Mouse (Mus musculus) ES-Bruce4 (cell line): Measurements from ENCODE around the gene Tmem144. TPM values are rescaled to one million over a fixed set of nuclear protein-coding genes. Genes with fewer than 3 reads are reported as not detected.

Experiments
- H3K27ac ChIP-seq: 2 replicates; pipeline ENCODE4 v1.5.1; 2012; ENCODE audit warnings: low read length, inconsistent platforms; ENCODE audit not compliant: insufficient read depth
- H3K27me3 ChIP-seq: 2 replicates; pipeline ENCODE4 v1.6.1; 2012; ENCODE audit warnings: mild to moderate bottlenecking, low read length, inconsistent platforms; ENCODE audit not compliant: control insufficient read depth, poor library complexity, insufficient read depth, severe bottlenecking
- H3K36me3 ChIP-seq: 2 replicates; pipeline ENCODE4 v1.6.1; 2012; ENCODE audit warnings: inconsistent platforms, mild to moderate bottlenecking, low read length, moderate library complexity; ENCODE audit not compliant: control insufficient read depth, poor library complexity, insufficient read depth, severe bottlenecking
- H3K4me1 ChIP-seq: one replicate; pipeline ENCODE4 v1.8.1; 2011; ENCODE audit warnings: low read length; ENCODE audit not compliant: control insufficient read depth, insufficient read depth
- H3K4me3 ChIP-seq: 2 replicates; pipeline ENCODE4 v1.5.1; 2011; ENCODE audit warnings: low read depth, mild to moderate bottlenecking, low read length
- H3K9ac ChIP-seq: 2 replicates; pipeline ENCODE4 v1.6.1; 2012; ENCODE audit warnings: low read depth, mild to moderate bottlenecking, inconsistent platforms; ENCODE audit not compliant: poor library complexity, severe bottlenecking
- H3K9me3 ChIP-seq: replicated peaks from 2 replicates; pipeline ENCODE4 v1.6.1; 2012; ENCODE audit warnings: mild to moderate bottlenecking, low read length, inconsistent platforms; ENCODE audit not compliant: control insufficient read depth, poor library complexity, insufficient read depth, severe bottlenecking
- CTCF ChIP-seq: IDR thresholded peaks from one replicate; pipeline ENCODE4 v1.8.1; 2011; ENCODE audit warnings: low read depth, low read length
- EP300 ChIP-seq: IDR thresholded peaks from 2 replicates; pipeline ENCODE4 v1.6.1; 2011; ENCODE audit warnings: low read depth, low read length; ENCODE audit not compliant: insufficient read depth
- POLR2A ChIP-seq: IDR thresholded peaks from one replicate; pipeline ENCODE4 v1.8.1; 2011; ENCODE audit warnings: low read length; ENCODE audit not compliant: insufficient read depth
- polyA plus RNA-seq: library from polyadenylated mRNA; stranded (reverse); fragments of >200 nt; gene quantifications from 2 replicates; pipeline ENCODE4 v1.2.4, GENCODE M21; 2011; ENCODE audit warnings: low read depth; ENCODE audit not compliant: missing spikeins, insufficient read depth, insufficient read length

Gene Tmem144
- polyA plus RNA-seq, 1 experiment: 15.8 TPM

DNA sequence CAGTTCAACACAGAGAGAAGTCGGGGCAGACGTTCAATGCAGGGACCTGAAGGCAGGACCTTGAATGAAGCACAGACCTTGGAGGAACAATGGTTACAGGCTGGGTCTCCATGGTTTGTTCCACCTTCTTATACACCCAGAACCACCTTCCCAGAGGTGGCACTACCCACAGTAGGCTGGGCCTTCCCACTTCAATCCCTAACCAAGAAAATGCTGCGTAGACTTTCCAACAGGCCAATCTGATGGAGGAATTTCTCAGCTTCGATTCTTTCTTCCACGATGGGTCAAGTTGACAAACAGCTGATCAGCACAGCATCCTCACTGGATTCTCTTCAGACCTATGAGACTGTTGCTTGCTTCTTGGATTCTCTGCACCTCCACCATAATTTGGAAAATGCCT lies 22.9 kb upstream of the Tmem144 start:
- Histone ChIP-seq H3K27ac (no peak overlapping the region), H3K27me3 (no peaks in the 10 kb centered on the region), H3K36me3 (no peaks in the 10 kb centered on the region), H3K9me3 (no peaks in the 10 kb centered on the region), H3K9ac (no peak overlapping the region), H3K4me3 (no peak overlapping the region), H3K4me1 (no peaks in the 10 kb centered on the region)
- TF ChIP-seq EP300: no peak
- TF ChIP-seq CTCF: no peak
- no peak for TF ChIP-seq POLR2A

DNA sequence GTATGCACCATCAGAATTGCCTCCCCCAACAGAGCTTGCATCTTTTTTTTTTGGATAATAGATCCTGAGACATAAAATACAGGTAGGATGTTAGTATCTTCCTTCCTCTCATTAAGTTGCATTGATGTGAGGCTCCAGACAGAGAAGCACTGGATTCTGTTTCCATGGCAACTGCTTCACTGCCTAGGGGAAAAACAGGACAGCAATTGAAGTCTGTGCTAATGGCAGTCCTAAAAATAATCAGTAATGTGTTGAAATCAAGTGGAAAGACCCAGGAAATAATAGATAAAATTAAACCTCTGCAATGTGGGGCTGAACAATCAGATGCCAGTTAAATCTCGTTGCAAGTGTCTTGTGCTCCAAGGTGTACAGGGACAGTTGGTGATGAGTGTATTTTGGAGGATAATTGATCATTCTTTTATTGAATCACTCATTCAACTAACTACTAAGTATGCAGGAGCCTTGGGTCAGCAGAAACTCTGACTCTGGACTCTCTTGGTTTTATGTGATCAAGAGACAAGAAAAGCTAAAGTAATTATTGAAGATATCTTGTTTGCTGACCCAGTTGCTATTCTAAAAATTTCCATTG lies 14.6 kb upstream of the Tmem144 start:
- no peak overlapping the region for H3K27ac ChIP-seq
- no peaks in the 10 kb centered on the region for H3K36me3 ChIP-seq
- H3K4me3 ChIP-seq: no peak overlapping the region
- no peaks in the 10 kb centered on the region for H3K4me1 ChIP-seq
- H3K9ac ChIP-seq: no peak overlapping the region
- H3K27me3 ChIP-seq: no peaks in the 10 kb centered on the region
- H3K9me3 ChIP-seq: no peaks in the 10 kb centered on the region
- no peak for TF ChIP-seq CTCF
- no peak for TF ChIP-seq EP300
- no peak for TF ChIP-seq POLR2A

DNA sequence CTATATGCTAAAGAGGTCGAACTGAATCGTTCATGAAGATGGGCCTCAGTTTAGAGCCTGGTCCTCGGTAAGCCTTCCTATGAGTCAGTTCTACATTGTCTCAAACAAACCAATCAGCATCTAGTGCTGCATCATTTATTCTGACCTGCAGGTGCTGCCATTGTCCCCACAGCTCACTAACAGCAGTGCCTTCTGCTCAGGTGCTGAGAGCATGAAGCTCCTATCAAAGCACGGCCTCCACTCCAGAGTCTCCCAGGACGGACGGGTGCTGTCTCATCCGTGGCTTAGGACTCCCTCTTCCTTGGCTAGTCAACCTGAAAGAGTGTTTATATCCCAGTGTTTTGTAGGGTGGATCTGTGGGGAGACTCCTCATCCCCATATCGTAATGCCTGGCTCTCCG lies 14.0 kb upstream of the Tmem144 start:
- H3K9ac ChIP-seq: no peak overlapping the region

DNA sequence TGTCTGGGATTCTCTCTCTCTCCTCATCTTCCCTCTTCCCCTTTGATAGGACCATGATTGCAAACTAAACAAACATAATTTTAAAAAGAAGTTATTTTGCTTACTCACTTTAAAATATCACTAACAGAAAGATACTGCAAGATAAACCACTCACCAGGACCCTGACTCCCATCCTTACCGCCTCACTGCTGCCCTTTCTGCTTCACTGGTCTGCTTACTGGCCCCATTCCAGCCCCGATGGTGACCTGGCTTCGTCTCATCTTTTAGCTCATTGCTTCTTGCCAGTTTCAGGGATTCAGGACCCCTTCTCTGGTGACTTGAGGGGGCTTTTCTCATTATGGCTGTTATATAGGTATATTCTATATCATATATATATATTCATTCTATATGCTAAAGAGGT lies 13.5 kb upstream of the Tmem144 start:
- Histone ChIP-seq H3K27ac (no peak overlapping the region), H3K9me3 (no peaks in the 10 kb centered on the region), H3K9ac (no peak overlapping the region), H3K36me3 (no peaks in the 10 kb centered on the region), H3K4me3 (no peak overlapping the region), H3K27me3 (no peaks in the 10 kb centered on the region), H3K4me1 (no peaks in the 10 kb centered on the region)
- TF ChIP-seq POLR2A (no peak), CTCF (no peak), EP300 (no peak)

More for the DNA sequence above, 14.0 kb upstream of the Tmem144 start:
- Histone ChIP-seq H3K27me3 (no peaks in the 10 kb centered on the region), H3K27ac (no peak overlapping the region), H3K9me3 (no peaks in the 10 kb centered on the region), H3K36me3 (no peaks in the 10 kb centered on the region), H3K4me3 (no peak overlapping the region), H3K4me1 (no peaks in the 10 kb centered on the region)
- TF ChIP-seq POLR2A (no peak), CTCF (no peak), EP300 (no peak)

DNA sequence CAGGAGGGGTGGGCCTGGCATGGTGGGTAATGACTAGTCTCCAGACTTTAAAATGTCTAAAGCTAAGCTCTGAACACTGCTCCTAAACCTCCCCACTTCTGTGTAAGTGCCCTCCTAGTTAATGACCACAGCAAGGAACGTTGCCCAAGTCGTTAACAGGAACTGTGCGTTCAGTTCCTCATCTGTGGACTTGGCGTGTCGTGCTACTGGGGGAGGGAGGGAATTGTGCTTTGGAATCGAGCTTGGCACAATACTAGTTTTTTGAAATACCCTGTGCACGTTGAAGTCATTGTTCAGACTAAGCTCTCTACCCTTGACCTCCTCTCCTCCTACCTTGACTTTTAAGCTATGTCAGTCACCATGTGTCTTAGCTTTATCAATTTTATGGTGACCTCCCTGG lies 12.3 kb upstream of the Tmem144 start:
- no peak overlapping the region for H3K4me3 ChIP-seq
- H3K4me1 ChIP-seq: no peaks in the 10 kb centered on the region
- no peaks in the 10 kb centered on the region for H3K27me3 ChIP-seq
- no peaks in the 10 kb centered on the region for H3K9me3 ChIP-seq
- no peak for TF ChIP-seq POLR2A
- TF ChIP-seq CTCF: no peak
- TF ChIP-seq EP300: no peak
- no peak overlapping the region for H3K9ac ChIP-seq
- H3K36me3 ChIP-seq: no peaks in the 10 kb centered on the region
- H3K27ac ChIP-seq: no peak overlapping the region

DNA sequence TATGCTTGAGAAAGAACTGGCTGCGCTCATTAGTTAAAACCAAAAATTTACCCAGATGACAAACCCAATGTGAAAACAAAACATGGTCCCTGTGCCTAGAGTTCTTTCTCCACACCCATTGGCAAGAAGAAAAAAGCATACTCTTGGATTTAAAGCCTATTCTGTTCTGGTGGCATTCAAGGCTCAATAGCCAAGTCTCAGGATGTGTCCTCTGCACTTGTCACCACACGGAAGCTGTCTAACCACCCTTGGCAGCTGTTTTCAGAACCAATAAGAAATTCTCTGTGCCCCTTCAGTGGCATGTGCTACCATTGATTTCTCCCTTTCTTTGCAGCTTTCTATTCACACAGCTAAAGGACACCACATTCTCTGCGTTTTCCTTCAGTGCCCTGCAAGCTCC lies 5.6 kb upstream of the Tmem144 start:
- TF ChIP-seq CTCF (no peak), POLR2A (no peak), EP300 (no peak)
- no peak overlapping the region for H3K27ac ChIP-seq
- H3K4me3 ChIP-seq: no peak overlapping the region
- H3K4me1 ChIP-seq: no peaks in the 10 kb centered on the region
- no peak overlapping the region for H3K9ac ChIP-seq
- H3K9me3 ChIP-seq: no peaks in the 10 kb centered on the region
- no peaks in the 10 kb centered on the region for H3K36me3 ChIP-seq
- H3K27me3 ChIP-seq: no peaks in the 10 kb centered on the region
